Mouse (Mus musculus): ENCODE data around the gene Hspb2.

The Hspb2 gene

DNA sequence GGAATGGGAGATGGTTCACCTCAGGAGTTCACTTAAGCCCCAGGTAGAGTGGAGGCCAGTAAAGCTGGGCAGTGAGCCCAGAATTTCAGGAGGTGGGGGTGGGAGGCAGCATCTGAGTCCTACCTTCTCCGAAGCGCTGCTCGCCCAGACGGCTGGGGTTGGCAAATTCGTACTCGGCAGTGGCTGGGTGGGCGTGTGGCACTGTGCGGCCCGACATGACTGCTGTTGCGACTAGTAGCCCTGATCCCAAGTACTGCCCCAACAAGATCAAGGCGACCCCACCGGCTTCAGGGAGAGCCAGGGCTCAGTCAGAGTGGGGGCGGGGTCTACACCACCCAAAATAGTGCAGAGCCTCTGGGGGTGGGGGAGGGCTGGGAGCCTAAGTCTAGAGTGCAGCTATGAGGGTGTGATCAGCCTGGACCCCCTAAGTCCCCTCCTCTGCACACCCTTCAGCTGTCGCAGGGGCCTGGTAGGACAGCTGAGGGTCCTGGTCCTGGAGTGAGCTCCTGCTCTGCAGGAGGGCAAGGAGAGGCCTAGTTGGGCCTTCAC, at the start of gene Hspb2:
Gene Hspb2, minus strand, starts transcription at position 301 of the 549 bp plus-strand sequence.
- DNase-seq = peak; percentile 33

DNA sequence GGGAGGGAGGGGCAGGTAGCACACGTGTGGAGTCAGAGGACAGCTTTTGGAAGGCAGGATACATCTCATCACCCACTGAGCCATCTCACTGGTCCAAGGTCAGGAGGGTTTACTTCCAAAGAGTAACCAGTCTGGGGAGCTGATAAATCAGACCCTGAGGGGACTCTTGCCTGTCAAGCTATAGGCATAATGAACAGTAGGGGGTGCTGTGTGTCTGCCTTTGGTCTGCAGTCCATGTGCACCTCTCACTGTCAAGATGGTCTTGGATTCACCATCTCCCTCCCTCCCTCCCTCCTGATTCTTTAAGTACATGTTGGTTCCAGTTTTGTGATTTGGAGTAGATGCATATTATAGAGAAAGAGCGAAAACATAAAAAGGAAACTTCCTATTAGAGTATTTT, 48.8 kb upstream of the Hspb2 start:
- peak; percentile 47 for DNase-seq

DNA sequence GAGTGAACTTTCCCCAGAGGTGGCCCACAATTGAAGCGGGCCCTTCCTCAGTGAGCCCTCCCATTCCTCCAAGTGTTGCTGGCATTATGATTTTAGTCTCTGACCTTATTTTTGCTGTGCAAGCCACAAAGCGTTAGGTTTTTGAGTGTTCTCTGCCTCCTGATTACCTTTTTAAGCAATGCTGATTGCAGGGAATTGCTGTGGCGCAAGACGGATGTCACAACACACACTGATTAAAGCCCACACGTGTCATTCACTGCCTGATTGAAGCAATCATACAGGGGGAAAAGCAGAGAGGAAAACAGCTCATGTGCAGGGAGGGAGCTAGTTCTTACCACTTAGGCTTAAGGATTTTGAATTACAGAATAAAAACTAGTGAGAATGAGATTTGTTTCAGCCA, 46.2 kb upstream of the Hspb2 start:
- DNase-seq = no peak

DNA sequence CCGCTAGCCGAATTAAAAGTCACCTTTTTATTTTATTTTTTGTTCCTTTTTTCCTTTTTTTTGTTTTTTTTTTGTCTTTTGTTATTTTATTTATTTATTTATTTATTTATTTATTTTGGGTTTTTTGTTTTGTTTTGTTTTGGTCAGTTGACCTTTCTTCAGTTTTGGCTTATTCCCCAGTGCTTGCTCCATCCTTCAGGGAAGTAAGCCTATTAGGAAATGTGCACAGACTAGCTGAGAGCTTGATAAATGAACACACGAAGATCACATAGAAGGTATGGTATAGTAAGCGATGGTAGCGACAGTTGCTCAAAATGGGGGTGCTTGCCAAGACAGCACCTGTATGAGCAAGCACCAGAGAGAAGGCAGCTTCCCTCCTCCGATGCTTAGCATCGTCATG, 45.5 kb upstream of the Hspb2 start:
- no peak for DNase-seq

DNA sequence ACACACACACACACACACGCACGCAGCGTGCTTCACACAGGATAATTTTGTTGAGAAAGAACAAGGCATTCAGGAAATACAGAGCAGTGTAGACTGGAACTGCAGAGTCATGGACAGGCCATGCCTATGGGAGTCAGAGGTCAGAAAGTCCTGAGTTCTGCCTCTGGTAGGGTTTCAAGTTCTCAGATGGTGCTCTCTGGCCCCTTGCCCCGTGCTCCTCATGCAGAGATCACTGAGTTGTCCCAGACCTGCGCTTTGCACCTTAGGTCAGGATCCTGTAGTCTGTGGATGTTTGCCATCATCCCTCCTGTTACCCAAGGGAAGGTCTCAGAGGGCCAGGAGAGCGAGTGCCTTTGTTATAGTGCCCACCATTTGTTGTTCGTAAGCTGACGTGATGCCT, 44.6 kb upstream of the Hspb2 start:
- DNase-seq = no peak

DNA sequence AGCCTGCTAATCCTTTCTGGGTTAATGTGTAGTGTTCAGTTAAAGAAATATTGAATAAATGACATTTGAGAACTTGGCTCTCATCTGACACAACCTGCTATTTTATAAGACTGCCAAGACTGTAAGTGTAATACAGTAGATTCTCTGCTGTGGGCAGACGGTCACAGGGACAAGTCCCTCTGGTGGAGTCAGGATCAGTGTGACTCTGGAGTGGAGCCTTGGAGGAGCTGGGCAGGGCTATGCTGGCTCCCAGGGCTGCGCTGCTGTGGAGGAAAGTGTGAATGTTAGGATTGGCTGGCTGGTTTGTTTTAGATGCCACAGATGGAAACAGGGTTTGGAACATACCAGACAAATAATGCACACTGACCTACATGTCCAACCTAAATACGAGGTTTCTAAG, 43.1 kb upstream of the Hspb2 start:
- DNase-seq = no peak

DNA sequence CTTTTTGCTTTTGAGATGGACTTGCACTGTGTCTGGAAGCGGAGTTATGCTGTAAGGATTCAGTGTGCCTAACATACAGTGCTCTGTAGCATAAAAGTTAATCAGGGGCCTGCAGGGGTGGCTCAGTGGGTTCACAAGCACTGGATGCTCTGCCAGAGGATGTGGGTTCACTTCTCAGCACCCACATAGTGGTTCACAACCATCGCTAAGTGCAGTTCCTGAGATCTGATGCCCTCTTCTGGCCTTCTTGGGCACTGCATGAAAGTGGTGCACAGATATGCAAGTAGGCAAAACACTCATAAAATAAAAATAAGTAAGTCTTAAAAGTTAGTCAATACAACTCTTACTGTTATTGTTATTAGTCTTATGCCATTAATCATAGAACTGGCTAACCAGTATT, 30.0 kb upstream of the Hspb2 start:
- DNase-seq = peak; percentile 33

DNA sequence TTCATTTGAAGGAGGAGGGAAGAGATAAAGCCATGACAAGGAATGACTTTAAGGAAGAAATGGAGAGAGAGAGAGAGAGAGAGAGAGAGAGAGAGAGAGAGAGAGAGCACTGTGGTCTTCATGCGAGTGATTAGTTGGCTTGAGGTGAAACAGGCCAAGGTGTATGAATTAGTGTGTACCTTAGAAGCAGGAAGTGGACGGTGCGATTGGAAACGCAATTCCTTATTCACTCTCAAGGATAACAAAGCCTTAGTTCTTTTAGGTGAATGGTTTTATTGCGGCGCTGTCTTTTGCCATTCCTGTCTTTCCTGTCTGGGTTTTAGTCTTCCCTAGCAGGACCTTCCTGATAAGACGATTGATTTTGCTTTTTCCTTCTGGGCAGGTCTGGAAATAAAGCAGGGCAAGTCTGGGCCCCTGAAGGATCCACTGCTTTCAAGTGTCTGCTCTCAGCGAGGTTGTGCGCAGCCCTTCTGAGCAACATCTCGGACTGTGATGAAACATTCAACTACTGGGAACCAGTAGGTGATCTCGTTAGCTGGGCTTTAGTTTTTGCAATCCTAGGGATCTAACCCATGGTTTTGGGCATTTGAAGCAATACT, 24.1 kb upstream of the Hspb2 start:
- DNase-seq = no peak

DNA sequence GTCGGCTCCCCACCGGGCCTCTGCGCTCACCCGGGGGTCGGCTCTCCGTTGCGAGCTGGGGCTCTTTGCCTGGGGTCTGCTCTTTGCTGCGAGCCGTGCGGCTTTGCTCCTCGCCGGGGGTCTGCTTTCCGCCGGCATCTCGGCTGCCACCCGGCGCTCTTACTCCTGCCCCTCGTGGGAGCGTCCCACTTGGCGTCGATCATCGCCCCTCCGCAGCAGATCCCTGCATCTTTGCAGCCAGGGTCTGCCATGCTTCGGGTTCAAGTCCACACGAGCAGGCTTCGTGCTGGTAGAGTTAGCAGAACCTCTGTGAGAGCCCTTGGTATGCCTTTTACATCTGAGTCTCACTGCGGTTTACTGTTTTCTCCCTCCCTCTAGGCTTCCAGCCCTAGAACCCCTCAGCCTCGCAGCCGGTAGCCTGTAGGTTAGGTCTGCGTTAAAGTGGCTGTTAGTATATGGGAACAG, 23.5 kb upstream of the Hspb2 start:
- peak; percentile 21 for DNase-seq

DNA sequence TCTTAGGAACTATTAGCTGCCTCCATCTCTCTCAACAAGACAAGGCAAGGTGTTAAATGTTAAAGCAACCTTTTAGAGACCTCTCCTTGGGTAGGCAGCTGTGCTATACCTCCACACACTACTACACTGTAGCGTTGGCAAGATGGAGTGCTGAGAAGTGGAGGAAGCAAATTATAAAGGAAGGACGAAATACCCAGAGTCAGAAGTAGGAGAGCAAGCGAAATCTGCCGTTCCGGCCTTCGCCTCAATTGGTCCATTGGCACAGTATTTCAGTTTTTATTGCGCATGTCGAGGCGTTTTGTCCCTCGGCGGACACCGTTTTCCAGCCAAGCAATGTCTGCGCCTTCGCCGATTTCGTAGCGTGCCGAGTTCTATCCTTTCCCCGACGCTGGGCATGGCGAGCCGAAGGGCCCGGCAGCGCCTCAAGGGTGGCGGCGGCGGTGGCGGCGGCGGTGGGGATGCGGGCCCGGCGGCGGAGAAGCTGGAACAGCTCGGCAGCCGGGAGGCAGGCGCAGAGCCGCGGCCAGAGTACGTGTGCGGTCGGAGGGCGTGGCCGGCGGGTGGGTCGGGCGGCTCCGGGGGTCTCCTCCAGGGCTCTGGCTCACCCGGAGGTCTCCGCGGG, 22.9 kb upstream of the Hspb2 start, which contains the start of the genes Alg9 and 1110032A03Rik:
Gene Alg9, plus strand, starts transcription at position 29 of the 622 bp plus-strand sequence.
Gene 1110032A03Rik, minus strand, starts transcription at position 530 of the 622 bp plus-strand sequence.
- DNase-seq = peak; percentile 92

DNA sequence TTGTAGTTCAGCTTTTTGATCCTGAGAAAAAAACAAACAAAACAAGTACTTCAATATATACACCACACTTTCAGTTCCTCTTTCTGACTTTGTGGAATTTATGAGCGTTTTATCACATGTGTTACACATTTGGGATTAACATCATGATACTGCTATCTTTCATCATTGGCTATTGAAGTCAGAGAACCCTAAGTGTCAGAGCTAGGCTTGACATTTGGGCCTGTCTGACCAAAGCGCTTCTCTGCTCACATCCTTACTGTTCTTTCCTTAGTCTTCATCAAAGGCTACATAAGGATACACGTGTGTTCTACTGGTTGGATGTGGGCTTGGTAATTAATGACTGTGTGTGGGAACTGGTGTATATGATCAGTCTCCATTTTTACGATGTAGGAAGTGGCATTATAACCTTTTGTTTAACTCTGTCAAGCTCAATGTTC, 21.9 kb upstream of the Hspb2 start:
- no peak for DNase-seq

DNA sequence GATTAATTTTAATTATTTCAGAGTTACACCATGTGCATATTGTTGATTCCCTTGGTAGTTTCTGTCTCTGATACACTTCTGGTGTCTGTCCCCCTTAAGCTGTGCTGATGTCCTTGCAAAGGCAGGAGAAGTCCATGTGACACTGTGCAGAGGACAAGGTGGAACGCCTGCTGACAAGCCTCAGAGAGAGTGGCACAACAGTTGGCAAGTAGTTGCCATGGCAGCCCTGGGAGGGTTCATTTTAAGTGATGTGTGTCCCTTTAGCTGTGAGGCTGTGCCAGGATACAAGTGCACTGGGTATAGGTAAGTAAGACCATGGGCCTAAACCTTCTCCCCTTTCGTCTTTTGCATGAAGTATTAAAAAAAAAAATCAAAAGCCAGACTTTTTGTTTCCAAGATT, 17.9 kb upstream of the Hspb2 start:
- DNase-seq = no peak

DNA sequence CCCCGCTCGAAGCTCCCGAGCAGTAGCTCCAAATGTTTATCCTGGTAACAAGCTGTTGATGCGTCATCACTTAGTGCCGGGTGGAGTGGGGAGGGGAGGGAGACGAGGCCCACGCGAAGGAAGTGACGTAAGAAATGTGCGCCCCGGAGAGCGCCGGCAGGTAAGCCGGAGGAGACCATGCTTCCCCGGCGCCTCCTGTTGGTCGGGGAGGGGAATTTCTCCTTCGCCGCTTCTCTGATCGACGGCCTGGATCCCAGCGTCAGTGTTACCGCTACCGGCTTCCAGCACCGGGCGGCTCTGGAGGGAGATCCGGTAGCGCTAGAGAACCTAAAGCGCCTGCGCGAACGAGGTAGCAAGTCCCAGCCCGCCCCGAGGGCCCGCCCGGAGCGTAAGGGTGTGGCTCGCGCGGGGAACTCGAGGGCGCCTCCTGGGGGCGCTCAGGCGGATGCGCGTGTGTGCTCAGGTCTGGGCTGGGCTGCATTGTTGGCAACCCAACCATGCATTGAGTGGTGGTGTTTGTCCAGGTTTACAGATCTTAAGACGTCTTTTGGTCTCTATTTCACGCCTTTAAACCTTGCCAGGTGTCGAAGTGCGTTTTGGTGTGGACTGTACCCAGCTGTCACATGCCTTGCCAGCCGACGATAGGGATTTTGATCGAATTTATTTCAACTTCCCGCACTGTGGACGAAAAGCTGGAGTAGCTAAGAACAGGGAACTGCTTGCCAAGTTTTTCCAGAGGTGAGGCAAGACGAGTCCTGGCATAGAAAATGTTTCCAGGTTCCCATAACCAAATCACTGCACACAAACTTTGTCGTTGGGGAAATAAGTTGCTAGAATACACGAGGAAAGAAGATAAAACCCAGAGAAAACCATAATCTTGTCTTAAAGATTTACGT, 16.2 kb upstream of the Hspb2 start, which contains the start of gene Fdxacb1:
Gene Fdxacb1, plus strand, starts transcription at position 130 of the 896 bp plus-strand sequence.
- DNase-seq = peak; percentile 97

DNA sequence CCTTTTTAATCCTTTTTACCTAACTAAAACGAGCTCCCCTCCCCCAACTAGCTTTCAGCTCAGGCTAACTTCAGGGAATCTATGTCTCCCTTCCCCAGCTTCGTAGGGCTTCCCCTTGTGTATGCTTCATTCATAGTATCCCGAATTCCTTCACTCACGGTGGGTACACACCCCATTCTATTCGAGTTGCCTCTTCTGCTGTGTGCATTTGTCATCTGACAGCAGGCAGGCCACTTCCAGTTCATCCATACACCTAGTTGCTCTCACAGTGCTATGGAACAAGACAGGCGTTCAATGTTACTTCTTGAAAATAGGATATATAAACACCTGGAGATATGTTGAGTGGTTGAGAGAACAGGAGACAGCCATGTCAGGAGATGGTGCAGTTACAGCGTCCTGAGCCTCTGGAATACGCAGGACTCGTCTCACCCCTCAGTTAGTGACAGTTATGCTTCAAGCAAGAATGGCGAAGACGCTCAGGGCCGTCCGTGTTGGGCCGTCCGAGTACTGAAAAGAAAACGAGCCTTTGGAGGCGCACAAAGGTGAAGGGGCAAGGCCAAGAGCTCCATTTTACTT, 15.5 kb upstream of the Hspb2 start:
- DNase-seq = no peak

DNA sequence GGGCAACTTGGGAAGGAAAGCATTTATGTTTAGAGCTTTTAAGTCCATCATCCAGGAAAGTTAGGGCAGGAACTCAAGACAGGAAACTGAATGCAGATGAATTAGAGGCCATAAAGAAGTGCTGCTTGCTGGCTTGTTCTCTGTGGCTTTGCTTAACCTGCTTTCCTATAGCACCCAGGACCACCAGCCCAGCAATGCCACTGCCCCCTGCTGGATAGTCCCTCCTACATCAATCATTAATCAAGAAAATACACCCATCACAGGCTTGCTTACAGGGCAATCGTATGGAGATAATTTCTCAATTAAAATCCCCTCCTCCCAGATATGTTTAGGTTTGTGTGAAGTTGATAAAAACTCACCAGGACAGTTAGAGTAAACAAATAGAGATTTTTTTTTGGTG, 11.2 kb upstream of the Hspb2 start:
- no peak for DNase-seq

DNA sequence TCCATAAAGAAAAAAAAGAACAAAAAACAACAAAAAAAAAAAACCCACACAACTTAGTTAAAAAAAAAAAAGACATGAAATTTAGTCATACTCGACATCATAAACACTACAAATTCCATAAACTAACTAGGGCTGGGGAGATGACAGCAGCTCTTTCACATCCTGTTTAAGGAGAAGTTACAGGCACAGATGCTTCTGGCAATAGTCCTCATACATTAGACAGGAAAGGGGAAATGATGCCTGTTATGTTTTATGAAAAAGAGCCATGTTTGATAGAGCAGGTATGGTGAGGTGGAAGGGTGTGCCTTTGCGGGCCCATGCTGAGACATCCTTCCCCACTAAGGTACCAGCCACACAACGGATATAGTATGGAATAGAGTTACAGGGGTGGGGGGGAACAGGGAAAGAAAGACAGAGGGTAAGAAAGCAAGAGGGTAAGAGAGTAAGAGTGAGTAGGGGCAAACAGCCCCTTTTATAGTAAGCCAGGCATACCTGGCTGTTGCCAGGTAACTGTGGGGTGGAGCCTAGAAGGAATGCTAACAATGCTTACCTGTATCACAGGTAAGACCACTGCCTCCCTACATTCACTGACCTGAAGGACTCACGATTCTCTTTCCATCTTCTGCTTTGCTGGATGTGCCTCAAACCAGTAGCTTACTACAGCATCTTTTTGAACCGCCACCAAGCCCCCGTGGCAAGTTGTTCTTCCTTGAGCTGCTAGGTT, 9.5 kb upstream of the Hspb2 start:
- DNase-seq = no peak

DNA sequence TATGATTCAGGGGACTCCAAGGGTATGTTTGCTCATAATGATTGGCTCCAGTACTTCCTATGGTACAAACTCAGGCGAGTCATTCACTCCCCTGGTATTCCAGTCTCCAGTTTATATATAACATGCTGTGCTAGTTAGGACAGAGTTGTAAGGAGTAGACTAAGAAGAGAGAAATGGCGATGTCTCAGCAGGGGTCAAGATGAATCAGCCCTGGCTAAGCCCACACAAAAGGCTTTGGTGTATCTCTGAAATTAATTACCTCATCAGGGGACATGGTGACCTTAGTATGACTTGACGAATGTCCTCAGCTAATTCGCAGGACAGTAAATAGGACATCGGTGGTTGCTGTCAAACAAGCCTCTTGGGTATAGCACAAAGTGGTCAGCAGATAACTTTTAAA, 4.6 kb upstream of the Hspb2 start:
- DNase-seq = no peak

DNA sequence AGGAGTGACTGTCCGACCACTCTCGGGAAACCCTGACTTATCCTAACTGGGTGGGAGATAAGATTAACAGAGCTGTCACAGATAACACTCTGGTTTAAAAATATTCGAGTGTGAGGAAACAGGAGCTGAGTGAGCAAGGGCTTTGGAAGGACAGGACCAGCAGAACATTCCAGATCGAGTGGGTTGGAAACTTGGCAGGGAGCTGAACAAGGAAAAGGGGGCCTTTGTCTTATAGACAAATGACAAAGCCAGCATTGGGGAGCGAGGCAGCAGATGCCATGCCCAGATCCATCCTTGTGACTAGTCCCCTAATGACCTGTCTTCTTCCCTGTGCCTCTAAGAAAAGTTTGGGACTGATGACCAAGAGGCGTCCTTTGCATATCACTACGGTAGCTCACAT, 1.8 kb upstream of the Hspb2 start:
- no peak for DNase-seq

DNA sequence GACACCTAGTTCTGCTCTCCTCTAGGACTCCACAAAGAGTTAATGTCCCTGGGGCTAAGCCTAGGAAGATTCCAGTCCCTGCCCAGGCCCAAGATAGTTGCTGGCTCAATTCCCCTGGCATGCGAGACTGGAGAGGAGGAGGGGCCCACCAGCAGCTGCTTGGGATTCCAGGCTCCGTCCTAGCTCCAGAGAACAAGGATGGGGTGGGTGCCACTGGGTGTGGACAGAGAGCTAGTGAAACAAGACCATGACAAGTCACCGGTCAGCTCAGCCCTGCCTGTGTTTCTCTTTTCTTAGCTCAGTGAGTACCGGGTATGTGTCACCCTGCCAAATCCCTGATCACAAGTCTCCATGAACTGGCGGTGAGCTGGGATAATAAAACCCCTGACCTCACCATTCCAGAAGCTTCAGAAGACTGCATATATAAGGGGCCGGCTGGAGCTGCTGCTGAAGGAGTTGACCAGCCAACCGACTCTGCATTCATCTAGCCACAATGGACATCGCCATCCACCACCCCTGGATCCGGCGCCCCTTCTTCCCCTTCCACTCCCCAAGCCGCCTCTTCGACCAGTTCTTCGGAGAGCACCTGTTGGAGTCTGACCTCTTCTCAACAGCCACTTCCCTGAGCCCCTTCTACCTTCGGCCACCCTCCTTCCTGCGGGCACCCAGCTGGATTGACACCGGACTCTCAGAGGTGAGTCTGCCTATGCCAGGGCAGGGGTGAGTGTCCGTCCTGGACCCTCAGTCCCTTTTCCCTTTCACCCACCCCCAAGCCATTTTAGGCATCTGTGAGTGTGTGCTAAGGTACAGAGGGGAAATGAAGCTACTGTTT, 846 bp upstream of the Hspb2 start:
- DNase-seq = peak; percentile 57

DNA sequence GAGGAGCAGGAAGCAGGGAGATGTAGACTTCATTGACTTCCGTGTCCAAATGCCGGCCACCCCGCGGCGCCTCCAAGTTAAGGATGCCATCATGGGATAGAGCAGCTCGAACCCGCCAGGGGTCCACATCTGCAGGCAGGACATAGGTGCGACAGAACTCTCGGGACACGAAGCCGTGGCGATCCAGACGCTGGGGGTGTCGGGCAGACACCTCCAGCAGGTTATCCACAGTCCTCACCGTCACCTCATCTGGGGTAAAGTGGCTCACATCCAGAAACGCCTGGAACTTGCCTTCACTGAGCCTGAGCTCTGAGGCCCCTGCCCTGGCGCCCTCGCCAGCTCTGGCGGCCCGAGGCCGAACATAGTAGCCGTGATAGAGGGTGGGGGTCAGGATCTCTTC, 831 bp downstream of the Hspb2 start, which contains the start of gene Cryab:
Gene Cryab, plus strand, starts transcription at position 3 of the 400 bp plus-strand sequence.
- no peak for DNase-seq

DNA sequence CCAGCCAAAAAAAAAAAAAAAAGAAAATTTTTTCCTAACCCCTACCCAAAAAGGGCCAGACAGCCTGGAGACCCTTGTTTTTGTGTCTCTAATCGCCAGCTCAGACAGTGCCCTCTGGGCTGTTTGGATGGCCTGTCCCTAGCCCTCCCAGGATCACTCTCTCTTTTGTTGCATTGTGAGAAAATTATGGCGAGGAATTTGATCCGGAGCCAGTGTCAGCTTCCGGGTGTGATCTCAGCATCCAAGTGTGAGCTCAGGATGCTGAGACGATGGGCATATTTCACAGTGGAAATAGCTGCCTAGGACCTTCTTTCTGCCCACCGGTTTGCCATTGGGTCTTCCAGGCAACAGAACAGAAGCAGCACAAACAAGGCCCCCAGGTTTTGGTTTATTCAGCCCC, 1.4 kb downstream of the Hspb2 start:
- DNase-seq = no peak

Measured in right cerebral cortex, postnatal 14 days (tissue).